Mouse (Mus musculus) lung, adult 2 months (tissue): ENCODE results near the gene Ncbp3.

Experiments used
- CTCF ChIP-seq: fragments of 200-500 bp; IDR thresholded peaks from 2 replicates; pipeline ENCODE4 v1.5.1; 2011; ENCODE audit warnings: mild to moderate bottlenecking, low read length, control low read depth; ENCODE audit not compliant: insufficient read depth
- POLR2A ChIP-seq: fragments of 200-500 bp; IDR thresholded peaks from 2 replicates; pipeline ENCODE4 v1.6.1; 2011; ENCODE audit warnings: low read depth, mild to moderate bottlenecking, control low read depth, low read length, borderline replicate concordance; ENCODE audit errors: extremely low read depth

- TF ChIP-seq POLR2A (no peak), CTCF (no peak)
Observed at GRCm38 (mm10) chr11:73023099-73023498, 24.5 kb upstream of the Ncbp3 start.
